Mouse (Mus musculus) adrenal gland, adult 8-10 months (tissue): Measurements from ENCODE around the gene Hist1h3g. TPM values are rescaled to one million over a fixed set of nuclear protein-coding genes. Genes with fewer than 3 reads are reported as not detected.
"Not testable (repeated sequence)": the region's sequence is repeated elsewhere in the genome, so short reads cannot be mapped to it uniquely, and the experiment has no call there.

Source experiments
- DNase-seq: peaks from one replicate; pipeline ENCODE4 v3.0.0; 2022
- total RNA-seq, 4 experiments: library from RNA; stranded (reverse); gene quantifications; 2 replicates each; pipeline ENCODE4 v1.2.4; 2022

Hist1h3g gene
- total RNA-seq, 4 experiments from 2014 or later, result 3.2 to 5.6 (median 4.7) TPM

DNA sequence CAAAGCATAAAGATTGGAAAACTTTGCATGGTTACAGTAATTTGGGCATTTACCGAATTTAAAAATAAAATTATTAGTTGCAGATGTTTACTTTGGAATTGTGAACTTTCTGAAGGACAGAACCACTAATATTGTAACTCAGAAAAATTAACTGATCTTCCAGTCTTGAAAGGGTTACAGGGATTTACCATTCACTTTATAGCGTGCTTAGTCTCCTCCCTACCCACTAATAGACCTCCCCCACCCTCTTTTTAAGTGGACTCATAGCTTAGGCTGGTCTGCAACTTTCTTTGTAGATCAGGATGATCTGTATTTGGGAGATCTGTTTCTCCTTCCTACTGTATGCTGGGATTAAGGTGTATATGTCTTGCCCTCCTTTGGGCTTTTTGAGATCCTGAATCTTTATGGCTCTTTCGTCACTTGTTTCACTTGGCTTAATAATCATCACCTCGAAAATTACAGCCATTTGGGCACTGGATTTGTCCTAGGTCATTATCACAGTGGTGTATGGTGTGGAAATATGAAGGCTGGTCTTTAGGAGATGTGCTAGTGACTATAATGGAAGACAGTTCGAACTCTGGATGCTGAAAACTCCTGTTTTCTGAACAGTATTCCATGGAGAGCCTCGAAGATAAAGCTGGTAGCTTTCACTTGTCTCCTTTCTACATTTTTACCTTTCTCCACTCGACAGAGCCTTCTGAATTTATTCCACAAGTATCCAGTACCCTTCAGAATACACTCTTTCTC lies 1.0 kb downstream of the Hist1h3g start:
- DNase-seq, result no peak

DNA sequence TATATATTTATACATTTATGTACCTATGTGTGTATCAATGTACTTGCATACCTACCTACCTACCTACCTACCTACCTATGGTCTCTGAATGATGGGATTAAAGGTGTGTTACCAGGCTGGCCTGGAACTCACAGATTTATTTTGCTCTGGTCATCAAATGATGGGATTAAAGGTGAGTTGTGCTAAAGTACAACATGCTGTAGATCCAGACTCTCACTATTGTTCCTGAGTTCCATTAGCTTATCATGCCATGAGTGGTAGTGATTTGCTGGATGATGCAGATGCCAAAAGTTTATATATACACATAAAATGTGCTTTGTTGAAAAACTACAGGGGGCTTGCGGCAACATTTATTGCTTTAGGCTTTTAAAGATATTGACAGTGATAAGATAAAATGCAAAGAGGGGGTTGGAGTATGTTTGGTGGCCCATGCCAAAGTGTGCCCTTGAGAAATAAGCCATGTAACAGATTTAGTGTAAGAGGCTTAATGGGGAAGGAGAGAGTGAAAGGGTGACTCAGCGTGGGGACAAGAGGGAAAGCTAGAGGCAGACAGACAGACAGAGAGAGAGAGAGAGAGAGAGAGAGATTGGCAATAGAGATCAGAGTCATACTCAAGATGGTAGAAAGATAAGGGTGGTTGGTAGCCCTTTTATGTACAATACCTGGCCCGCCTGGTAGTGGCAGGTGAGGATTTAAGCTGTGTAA lies 1.9 kb downstream of the Hist1h3g start:
- DNase-seq, result no peak

DNA sequence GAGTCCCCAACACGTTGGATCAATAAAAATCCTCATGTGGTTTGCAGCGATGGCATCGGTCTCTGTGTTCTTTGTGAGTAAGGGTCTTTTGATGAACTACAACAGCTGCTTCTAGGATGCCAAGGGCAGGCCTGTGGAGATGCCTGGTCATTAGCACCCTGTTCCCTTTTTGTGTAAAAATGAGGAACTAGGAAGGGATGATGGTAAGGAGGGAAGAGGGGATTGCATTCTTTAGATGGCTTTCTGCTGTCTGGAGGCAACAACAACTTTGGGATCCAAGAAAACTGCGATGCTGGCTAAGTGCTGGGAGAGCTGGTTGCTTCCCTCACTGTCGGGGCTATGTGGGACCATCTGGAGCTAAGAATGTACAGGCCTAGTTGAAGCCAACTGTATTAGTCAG lies 3.0 kb downstream of the Hist1h3g start:
- no peak for DNase-seq

DNA sequence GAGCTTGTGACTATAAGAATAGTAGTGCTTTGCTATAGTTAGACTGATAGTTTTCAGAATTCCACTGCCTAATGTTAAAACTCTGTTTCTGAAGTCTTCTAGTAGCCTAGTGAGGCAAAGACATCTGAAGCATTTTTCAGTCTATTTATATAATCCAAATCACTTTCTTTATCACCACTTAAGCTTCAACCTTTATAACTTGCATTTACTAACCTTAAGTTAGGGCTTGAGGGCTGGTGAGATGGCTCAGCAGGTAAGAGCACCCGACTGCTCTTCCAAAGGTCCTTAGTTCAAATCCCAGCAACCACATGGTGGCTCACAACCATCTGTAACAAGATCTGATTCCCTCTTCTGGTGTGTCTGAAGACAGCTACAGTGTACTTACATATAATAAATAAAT lies 4.6 kb downstream of the Hist1h3g start:
- DNase-seq, result not testable (repeated sequence)

DNA sequence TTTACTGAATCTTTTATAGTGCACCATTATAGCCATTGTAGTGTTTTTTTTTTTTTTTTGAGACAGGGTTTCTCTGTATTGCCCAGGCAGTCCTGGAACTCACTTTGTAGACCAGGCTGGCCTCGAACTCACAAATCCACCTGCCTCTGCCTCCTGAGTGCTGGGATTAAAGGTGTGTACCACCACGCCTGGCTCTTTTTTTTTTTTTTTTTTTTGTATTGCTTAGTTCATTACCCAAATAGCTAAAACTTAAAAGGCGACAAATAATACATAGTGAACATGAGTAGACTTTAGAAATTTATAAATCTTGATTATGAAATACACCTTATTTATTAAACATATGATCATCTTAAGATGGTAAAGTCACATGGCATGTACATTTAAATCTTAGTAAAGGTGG lies 6.3 kb downstream of the Hist1h3g start:
- no peak for DNase-seq

DNA sequence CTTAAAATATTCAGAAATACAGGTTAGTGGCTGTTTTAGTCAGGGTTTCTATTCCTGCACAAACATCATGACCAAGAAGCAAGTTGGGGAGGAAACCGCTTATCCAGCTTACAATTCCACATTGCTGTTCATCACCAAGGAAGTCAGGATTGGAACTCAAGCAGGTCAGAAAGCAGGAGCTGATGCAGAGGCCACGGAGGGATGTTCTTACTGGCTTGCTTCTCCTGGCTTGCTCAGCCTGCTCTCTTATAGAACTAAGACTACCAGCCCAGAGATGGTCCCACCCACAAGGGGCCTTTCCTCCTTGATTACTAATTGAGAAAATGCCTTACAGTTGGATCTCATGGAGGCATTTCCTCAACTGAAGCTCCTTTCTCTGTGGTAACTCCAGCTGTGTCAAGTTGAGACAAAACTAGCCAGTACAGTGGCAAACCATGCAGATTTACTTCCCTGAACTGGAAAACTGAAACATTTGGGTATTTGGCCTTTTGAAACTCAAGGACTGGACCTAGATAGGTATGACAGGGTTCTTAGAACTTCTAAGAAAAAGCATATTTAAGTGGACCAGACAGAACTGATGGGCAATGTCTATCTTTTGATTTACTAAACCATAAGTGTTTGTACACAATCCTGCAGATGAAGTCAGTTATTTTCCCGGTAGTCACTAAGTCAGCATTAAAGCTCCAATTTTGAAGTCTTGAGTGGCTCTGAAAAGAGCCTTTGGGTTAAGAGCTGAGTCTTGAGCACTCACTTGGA lies 7.2 kb downstream of the Hist1h3g start:
- DNase-seq, result not testable (repeated sequence)

DNA sequence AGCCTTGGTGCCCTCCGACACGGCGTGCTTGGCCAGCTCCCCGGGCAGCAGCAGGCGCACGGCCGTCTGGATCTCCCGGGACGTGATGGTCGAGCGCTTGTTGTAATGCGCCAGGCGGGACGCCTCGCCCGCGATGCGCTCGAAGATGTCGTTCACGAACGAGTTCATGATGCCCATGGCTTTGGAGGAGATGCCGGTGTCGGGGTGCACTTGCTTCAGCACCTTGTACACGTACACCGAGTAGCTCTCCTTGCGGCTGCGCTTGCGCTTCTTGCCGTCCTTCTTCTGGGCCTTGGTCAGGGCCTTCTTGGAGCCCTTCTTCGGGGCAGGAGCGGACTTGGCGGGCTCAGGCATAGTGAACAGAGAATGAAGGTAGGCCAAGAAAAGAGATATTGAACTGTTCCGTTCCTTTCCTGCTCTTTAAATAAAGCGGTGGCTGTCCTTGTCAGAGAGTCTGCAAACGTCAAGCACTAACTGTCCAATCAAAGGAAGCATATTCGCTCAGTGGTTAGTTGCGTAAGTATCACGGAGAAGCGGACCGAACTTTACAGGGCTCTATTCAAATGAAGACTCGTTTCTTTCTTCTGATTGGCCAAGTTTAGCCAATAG lies 7.9 kb downstream of the Hist1h3g start, which contains the start of gene Hist1h2bh:
Gene Hist1h2bh, minus strand, starts transcription at position 394 of the 609 bp plus-strand sequence.
- peak; percentile 79 for DNase-seq

DNA sequence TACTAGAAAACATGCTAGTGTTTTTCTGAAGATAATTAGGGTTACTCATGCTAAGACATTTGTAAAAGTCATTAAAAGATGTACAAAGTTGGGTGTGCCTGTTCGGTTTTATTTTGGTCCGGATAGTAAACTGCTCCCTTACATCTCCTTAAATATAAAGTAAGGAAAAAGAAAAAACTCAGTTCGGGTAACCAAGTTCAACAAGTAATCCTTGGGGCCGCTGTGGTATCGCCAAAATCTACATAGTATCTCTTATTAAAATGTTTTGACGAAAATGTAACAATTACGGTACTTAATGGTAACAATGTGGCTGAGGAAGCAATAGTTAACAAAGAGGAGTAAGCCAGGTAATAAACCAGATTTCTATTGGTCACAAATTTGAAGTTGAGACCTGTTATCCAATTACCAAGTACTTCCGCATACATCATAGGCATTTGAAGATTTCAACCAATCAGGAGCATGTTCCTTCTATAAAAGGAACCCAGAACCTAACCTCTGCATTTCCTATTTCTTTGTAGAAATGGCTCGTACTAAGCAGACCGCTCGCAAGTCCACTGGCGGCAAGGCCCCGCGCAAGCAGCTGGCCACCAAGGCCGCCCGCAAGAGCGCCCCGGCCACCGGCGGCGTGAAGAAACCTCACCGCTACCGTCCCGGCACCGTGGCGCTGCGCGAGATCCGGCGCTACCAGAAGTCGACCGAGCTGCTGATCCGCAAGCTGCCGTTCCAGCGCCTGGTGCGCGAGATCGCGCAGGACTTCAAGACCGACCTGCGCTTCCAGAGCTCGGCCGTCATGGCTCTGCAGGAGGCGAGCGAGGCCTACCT lies 9.0 kb downstream of the Hist1h3g start, which contains the start of gene Hist1h3f:
Gene Hist1h3f, plus strand, starts transcription at position 88 of the 822 bp plus-strand sequence.
- peak; percentile 54 for DNase-seq

DNA sequence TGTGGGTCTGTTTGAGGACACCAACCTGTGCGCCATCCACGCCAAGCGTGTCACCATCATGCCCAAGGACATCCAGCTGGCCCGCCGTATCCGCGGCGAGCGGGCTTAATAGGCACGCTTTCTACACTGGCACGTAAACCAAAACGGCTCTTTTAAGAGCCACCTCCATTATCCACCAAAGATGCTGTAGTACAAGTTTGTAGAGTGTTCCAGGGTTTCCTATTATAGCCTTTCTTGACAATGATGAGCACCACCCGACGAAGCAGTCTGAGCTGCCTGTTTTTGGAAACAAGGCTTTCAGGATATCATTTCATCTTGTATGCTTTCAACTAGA lies 9.5 kb downstream of the Hist1h3g start:
- not testable (repeated sequence) for DNase-seq

DNA sequence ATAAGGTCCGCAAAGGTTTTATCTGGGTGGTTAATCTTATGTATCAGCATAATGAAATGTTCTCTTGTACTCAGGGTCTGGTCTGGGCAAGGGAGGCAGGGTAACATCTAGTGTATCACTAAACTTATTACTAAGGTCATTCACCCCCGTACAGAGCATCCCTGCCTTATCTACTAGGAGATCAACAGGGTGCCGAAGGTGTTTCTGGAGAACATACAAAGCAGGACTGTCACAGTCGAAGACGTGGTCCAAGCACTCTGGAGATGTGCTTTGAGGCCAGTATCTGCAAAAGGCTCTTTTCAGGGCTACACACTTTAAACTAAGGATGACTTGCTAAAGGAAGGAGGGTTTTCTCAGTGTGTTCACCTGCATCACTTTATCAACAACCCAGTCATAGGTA lies 11.5 kb downstream of the Hist1h3g start:
- no peak for DNase-seq

DNA sequence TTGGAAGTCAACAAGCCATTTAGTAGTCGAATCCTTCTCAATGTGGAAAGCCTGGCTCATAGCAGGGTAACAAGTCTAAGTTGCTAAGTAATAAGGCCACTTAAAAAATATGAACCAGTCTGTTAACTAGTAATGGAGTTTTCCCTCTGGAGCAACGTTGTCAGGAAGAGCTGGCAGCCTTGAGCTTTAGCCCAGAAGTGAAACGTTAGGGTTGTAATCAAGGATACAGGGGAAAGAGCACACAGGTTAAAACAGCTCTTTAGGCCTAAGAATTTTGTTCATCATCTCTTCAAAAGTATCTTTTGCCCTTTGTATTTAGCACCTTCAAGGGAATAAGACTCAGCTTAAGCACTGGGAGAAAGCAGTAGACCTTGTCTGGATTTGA lies 15.5 kb downstream of the Hist1h3g start:
- DNase-seq, result no peak

DNA sequence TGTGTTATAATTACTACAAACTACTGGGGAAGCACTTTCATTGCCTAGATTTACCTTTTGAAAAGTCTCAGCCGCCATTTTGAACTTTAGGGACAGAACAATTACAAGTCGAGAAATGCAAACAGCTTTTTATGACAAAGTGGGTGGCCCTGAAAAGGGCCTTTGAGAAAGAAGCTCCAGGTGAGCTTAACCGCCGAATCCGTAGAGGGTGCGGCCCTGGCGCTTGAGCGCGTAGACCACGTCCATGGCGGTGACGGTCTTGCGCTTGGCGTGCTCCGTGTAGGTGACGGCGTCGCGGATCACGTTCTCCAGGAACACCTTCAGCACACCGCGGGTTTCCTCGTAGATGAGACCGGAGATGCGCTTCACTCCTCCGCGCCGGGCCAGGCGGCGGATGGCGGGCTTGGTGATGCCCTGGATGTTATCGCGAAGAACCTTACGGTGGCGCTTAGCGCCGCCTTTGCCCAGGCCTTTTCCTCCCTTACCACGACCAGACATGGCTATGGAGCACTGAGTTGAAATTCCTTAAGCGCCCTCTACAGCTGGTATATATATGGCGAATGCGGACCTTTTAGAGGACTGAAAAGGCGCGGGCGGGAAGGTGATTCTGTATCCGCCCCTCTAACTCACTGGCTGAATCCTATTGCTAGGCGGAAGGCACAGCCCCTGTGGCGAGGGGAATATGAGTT lies 16.1 kb downstream of the Hist1h3g start, which contains the start of gene Hist1h4f:
Gene Hist1h4f, minus strand, starts transcription at position 503 of the 689 bp plus-strand sequence.
- peak; percentile 81 for DNase-seq

DNA sequence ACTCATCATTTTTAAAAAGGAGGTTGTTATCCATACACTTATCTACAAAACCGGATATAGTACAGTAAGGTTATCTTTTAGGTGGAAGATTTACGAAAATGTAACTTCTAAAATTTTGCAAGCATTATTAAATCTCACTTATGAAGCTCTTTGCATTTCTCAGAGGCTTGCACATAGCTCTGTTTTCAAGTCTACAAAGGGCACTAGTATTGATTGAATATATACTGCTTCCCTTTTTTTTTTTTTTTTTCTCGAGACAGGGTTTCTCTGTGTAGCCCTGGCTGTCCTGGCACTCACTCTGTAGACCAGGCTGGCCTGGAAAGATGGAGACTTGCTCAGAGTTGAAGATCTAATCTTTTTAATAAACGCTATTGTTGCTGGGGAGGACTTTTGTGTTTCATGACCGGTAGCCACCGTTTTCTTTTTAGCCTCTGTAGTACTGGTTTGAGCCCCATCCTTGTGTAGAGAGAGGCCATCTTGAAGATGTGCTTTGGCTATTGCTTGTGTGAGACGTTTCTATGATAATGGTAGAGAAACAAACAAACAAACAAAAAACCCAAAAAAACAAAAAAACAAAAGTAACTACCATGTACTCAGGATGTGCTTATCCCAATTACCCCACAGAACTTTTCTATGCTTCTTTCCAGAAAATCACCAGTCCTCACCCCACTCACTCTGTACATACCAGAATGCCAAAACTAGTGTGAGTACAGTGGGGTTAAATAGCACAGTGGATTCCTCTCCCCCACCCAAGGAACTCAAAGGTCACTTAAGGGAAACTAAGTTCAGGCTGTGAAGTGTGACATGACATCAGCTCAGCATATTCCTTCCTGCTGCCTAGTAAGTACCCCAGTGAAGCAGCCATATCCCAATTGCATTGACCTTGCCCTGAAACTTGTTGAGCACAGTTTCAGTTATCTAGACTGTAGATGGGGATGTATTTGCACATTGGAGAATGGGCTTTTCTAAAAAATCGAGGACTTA lies 17.0 kb downstream of the Hist1h3g start:
- no peak for DNase-seq

DNA sequence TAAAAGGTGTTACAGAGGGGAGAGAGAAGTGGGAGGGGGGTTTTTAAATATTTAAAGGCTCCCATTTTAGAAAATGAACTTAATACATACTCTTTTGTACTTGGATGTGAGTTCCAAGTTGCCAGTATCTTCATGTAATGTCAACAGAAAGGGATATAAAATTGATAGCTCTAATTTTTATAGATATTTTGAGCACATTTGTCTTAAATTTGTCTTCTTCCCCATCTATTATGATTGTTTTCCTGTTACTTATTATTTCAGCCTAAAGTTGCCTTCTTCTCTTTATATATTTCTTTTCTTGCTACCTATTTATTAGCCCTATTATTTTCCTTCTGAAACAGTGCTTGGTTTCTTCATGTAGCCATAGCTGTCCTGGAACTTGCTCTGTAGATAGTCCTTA lies 17.7 kb downstream of the Hist1h3g start, which contains the start of gene Hist1h1d:
Gene Hist1h1d, plus strand, starts transcription at position 301 of the 400 bp plus-strand sequence.
- no peak for DNase-seq

DNA sequence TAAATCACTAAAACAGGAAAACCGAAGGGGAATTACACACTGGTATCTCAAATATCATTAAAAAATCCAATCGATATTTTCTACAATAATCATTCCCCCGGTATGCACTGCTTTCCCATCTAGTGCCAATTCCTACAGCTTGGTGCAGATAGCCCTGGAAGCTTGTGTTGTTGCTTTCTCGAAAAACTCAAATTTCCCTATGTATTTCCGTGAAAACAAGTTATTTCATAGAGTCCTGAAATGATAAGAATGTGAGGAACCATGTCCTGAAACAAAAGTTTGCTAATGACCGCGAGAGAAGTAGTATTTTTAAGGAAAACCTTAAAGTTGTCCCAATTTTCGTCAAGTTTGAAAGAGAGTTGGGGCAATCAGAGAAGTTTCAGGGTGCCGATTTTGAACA lies 19.2 kb downstream of the Hist1h3g start:
- no peak for DNase-seq

DNA sequence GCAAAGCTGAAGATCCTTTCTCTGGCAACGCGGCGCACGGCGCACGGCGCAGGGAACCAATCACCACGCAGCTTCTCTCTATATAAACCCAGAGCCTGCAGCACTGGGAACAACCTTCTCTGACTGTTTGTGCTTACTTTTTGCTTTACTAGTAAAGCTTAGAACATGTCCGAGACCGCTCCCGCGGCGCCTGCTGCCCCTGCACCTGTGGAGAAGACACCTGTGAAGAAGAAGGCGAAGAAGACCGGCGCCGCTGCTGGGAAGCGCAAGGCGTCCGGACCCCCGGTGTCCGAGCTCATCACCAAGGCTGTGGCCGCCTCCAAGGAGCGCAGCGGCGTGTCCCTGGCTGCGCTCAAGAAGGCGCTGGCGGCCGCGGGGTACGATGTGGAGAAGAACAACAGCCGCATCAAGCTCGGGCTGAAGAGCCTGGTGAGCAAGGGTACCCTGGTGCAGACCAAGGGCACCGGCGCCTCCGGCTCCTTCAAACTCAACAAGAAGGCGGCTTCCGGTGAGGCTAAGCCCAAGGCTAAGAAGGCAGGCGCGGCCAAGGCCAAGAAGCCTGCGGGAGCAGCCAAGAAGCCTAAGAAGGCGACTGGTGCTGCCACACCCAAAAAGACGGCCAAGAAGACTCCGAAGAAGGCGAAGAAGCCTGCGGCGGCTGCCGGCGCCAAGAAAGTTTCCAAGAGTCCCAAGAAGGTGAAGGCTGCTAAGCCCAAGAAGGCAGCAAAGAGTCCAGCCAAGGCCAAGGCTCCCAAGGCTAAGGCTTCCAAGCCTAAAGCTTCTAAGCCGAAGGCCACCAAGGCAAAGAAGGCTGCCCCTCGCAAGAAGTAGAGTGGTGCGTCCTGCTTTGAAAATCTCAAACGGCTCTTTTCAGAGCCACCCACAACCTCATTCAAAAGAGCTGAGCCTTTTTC lies 20.0 kb downstream of the Hist1h3g start:
- DNase-seq, result peak; percentile 67

DNA sequence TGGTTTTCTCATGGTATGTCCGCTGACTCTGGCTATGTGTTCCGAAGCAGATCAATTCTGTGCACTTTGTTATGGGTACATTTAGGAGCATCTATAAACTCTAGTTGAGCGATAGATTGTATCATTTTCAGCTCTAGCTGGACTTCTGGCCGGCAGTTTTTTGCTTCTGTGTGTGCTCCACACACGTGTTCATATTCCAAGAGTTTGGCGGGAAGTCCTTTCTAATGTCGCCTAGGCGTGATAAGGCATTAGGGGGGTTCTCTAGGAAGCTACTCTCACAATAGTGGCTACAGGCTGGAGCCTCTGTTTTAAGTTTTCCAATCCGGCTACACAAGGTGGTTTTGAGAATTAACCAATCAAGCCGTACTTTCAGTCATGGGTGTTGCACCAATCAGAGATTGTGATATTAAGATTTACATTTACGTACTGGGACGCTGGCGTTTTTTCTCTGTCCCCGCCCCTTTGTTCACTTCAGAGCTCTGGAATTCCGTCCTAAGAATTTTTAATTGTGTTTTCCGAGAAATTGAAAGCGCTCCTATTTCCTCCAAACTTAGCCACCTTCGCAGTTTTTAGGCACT lies 20.7 kb downstream of the Hist1h3g start:
- peak; percentile 61 for DNase-seq

DNA sequence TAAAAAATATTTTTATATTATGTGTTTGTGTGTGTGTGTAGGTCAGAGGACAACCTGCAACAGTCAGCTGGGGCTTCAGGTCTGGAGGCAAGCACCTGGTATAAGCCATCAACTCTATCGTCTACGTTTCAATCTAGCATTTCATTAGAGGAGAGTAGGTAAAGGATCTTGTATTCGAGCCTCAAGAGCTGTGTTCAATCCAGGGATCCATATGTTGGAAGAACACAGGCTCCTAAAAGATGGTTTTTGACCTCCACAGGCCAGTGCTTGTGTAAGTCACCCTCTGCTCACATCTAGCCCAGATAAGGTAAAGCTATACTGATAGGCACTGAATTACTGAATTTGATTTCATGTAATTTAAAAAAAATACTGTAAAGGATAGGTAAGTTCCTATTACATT lies 21.7 kb downstream of the Hist1h3g start:
- DNase-seq, result no peak
